Mouse (Mus musculus) adrenal gland, postnatal 36 days (tissue): ENCODE data around the gene E2f6. TPM values are rescaled to one million over a fixed set of nuclear protein-coding genes. Genes with fewer than 3 reads are reported as not detected.

ENCODE experiments used
- DNase-seq, 2 experiments: peaks; one replicate each; pipeline ENCODE4 v3.0.0; 2021; ENCODE audit warnings: mixed read lengths in 1 of 2
- total RNA-seq, 2 experiments: library from RNA; stranded (reverse); gene quantifications; 2 replicates each; pipeline ENCODE4 v1.2.3; 2021

Gene E2f6
- total RNA-seq, 2 experiments from 2014 or later, result 33.8 to 39.0 TPM

DNA sequence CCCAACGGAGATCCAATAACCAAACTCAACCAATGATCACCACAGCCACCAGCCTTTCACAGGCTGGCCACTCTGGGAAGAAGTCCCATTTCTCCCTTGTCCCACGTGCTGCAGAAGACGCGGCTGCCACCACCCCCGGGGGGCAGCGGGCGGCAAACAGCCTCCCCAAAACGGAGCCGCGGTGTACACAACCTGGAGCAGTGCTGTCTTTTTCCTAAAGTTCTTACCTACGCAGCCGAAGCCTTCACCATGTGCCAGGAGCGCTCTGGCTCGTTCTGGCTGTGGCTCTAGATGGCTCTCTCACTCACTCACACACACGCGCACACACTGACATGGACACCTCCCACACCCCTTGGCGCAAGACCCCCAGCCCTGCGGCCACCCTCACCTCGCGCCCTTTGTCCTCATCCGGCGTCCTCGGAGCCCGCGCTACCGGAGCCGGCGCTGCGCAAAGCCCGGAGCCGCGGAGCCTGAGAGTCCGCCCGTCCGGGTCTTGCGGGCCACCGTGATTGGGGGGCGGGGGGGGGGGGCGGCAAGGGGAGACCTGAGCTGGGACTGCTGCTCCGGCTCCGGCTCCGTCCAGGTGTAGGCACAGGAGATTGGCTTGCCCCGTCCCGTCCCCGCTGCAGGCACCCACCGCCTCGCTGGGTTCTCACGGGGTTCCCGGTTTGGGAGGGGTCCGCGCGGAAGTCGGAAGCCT, 10.4 kb upstream of the E2f6 start, which contains the start of gene Greb1:
TSS of gene Greb1 (minus strand) at position 628 of the 700 bp plus-strand sequence.
- DNase-seq, result peak; percentile 51 to 65

DNA sequence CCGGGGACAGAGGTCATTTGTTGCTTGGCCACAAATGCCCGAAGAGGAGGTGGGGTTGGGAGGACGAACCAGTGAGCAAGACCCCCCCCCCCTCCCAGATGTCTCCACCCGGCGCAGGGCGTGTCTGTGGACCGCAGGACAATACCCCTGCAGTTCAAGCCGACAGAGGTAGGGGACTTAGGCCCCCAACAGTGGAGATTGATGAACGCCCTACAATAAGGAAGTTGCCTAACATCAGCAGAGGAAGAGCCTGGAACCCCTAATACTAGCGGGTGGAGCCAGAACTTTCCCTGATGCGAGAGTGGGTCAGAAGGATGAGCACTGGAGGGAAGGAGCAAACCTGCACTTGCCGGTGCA, 9.8 kb upstream of the E2f6 start:
- no peak for DNase-seq

DNA sequence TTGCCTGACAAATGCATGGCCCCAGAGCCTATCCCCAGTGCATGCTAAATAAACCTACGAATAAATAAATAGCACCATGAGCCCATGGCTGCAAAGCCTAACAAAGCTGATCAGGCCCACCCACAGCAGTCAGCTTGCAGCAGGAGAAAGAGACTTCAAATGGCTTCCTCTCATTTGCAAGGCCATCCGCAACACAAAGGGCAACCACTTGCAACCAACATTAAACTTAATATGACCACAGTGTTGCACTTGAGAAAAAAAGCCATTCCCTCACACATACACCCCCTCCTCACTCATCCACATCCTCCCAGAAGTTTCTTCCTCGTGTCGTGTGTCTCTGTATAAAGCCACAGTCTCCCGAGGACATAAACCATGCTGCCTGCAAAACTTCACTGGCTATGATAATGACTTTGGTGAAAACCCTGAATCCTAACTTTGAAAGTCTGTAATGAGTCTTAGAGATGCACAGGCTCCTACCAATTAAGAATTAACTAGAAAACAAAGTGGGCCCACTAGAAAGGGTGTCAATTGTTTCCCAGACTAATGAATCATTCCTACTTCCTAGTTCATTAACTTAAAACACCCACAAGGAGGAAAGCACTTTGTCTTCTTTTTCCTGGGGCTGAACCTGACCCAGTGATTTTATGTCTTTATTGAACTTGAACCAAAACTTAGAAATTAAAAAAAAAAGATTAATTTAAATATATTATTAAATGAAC, 7.4 kb upstream of the E2f6 start:
- no peak for DNase-seq

DNA sequence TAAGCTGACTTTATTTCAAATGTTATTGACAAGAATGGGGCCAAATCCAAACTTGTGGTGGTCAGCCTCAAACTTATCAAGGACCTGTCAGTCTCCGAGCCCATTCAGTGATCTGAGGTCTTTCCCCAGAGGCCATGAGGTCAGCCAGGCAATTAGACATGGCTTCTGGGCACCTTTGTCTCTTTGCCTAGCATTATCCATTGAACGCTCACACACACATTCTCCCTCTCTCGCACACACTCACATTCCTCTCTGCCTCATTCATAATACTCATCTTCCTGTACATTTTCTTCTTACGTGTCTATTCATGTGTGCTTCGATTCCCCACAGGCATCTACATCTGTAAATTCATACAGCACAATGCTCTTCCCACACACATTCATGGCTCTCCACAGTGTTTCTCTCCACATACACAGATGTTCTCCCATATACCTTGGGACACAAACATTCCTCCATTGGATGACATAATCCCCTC, 6.8 kb upstream of the E2f6 start:
- DNase-seq, result no peak

DNA sequence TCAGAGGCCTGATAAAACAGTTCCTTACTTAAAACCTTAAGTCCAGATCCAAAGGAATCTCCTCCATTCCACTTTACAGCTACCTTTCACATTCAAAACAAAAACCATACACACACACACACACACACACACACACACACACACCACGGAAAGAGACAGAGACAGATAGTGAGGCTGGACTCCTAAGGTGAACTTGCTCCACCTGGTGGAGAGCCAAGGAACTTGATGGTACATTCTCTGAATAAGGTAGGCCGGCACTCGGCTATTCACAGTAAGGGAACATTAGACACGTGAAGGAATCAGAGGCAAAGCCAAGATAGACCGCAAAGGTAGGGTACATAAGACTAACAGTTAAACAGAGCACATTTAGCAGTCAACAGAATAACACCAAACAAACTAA, 5.3 kb upstream of the E2f6 start:
- peak; percentile 86 to 90 for DNase-seq

DNA sequence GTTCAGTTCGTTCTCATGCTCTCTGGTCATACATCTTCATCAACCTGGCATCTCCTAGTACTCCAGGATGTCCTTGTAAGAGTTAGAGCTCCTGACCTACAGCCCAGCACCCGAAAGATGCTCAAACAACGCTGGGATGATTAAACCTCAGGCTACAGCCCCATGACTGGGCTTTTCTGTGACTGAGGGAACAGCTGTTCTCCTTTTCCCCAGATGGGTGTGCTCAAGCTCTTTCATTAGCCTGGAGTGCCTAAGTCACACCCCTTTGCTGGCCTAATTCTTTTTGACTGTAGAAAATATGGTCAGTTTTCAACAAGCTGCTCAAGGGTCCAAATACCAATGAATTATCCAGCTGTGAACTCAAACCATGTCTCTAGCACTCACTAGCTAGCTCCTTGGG, 2.7 kb upstream of the E2f6 start:
- DNase-seq, result peak in 1 of 2 experiments; percentile 53

DNA sequence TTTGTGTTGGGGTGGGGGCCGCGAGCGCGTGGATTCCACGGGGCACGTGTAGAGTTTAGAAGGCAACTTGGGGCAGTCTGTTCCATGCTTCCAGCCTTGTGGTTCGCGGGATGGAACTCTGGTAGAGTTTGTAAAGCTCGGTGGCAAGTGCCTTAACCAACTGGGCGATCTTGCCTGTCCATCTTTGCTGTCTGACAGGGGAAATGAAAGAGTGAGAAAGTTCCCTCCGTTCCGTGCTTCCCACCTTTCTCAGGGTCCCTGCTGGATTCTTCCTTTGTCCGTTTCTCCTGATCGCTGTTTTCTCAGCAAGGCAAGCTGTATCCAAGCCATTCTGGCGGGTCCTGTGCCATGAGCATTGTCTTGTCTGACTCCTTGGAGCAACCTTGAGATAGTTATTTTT, 714 bp downstream of the E2f6 start:
- DNase-seq, result peak in 1 of 2 experiments; percentile 18

DNA sequence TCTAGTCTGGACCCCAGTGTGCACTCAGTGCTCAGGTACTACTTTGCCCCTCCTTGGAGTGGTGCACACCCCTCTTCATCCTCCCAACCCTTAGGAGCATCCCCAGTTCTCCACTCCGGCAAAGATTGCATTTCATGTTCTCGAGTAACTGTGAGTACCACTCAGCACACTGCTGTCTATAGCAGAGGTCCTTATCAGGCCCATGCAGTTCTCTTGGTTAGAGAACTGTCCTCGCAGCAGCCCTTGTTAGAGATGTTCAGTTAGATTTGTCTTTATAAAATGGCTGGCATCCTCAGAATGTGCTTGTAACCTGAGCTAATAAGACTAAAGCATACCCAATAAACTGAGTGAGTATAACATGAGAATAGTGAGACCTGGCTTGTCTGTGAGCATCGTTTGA, 6.4 kb downstream of the E2f6 start:
- DNase-seq, result no peak

DNA sequence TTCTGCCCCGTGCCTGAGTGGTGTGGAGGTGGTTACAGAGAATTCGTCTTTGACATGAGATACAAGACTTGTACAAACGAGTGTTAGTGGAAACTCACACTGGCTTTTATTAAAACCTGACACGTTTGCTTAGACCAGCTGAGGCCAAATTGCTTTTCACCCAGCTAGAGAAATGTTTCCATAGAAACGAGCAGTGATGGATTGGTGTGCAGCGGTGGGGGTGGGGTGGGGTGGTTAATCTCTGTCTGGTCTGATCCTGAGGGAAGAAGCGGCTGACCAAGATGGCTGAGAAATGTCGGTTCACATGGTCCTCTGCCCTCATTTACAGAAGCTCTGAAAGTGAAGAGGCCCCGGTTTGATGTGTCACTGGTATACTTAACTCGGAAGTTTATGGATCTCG, 7.8 kb downstream of the E2f6 start:
- no peak for DNase-seq

DNA sequence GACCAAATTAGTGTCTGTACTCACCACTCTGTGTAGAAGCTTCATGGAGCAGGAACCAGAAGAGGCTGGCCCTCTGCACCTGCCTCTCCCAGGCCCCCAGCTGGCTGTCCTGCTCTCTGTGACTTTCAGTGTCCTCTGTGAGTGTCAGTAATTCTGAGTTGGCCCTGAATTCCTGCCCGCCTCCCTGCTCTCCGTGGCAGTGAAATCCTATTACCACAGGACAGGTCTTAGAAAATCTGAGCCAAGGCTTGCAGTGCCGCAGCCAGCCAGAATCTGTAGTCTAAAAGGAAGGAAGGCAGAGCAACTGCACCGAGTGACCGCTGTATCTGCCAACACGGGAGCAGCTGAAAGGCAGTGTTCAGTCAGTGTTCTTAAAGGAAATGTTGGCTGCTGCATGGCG, 10.0 kb downstream of the E2f6 start:
- DNase-seq, result no peak

DNA sequence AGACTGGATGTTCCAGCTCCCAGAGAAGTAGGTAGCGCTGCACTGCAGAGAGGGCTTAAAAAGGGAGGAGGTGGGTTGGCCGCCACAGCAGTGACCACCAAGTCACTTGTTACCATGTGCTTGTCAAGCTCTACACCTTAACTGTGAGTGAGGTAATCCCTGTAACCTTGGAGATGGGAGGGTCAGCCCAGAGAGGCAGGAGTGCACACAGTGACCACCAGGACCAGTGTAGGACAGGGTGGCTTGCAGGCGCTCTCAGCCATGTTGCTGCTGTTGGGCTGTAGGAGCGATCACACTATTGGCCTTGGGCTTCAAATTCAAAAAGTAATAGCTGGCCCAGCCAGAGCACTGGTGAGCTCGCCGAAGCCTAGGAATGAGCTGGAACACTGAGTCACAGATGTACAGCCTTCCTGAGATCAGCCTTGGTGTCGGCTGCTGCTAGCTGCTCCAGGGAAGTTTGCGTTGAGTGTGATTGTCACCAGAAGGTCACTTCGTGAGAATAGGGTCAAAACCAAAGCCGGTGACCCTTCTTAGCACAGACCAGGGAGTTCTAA, 11.5 kb downstream of the E2f6 start:
- peak; percentile 65 to 69 for DNase-seq

DNA sequence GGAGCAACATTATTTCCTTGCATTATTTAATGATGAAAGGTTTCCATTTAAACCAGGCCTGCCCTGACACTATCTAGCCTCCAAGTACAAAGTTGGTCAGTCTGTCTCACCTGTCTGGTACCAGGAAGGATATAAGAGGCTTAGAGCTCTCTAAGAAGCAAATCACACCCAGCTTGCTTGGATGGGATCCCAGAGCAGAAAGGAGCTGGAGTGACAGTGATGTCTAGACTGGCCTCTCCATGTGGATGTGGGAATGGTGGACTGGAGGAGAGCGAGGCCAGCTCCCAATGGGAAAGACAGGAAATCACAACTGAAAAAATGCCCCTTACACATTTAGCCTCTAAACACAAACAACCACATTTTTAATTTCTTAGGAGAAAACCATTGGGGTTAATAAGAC, 12.9 kb downstream of the E2f6 start:
- no peak for DNase-seq

DNA sequence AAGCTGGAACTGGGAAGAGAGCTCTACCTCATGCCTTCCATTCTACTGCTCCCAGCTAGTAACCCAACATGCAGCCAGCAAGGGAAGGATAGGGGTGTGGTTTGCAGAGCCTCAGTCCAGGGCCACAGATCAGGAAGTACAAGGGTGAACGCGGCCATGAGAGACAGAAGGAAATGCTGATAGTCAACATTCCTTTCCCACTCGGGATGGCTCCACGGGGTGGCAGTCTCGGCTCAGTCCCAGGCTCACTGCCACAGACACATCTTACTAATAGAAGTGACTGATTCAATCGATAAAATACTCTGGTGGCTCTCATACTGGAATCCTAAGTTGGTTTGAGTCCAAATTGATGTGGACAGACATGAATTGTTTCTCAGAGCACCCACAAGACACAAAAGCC, 17.7 kb downstream of the E2f6 start:
- DNase-seq, result peak; percentile 73 to 83

DNA sequence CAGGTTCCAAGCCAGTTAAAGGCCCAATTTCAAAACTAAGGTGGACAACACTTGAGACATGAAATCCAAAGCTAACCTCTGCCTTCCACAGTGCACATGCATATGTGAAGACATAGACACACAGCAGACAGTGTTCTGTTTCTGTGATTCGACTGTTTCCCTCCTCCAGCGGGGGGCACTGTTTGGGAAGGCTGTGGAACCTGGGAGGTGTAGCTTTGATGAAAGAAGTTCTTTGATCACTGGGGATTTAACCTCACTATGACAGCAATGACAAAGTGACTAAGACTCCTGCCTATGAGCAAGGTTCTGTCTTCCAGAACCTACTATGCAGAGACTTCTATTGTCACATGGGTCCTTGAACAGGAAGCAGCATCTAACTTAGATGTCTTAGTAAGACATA, 19.0 kb downstream of the E2f6 start:
- DNase-seq, result peak; percentile 44 to 67

DNA sequence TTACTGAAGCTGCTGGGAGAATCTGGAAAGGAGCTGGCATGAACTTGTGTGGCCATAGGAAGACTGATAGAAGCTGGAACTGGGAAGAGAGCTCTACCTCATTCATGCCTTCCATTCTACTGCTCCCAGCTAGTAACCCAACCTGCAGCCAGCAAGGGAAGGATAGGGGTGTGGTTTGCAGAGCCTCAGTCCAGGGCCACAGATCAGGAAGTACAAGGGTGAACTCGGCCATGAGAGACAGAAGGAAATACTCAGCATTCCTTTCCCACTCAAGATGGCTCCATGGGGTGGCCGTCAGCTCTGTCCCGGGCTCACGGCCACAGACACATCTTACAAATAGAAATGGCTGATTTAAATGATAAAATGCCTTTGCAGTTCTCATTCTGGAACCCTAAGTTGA, 20.3 kb downstream of the E2f6 start:
- no peak for DNase-seq

DNA sequence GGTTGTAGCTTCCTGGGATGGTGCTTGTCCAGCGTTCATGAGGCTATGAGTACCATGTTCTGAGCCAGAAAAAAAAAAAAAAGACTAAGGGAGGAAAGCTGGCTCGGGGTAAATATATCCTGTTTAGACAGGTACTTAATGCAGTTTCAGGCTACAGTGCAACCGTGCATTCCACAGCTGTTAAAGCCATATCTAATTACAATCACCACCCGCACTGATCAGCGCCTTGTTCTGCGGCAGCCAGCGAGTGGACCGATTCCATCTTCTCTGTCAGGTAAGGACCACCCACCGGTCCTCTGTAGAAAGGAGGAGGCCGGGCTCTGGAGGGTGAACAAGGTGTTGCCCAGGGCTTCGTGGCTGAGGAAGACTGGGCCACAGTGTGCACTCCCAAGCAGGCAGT, 23.9 kb downstream of the E2f6 start:
- DNase-seq, result no peak

DNA sequence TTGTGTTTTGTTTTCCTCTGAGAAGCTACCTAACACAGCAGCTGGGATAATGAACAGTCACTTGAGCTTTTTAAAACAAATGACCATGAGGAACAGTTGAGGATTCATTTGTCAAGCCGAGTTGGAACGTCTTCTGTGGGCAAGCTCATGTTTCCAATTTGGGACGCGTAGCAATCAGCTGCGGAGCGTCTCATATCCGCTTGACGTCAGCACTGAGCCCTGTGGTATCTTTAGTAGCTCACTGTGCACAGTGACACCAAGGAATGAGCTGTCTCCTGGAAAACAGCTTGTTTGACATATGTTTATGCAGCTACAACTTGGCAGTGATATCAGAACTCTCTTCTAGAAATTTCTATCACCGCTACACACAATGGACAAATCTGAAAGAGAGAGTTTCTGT, 25.4 kb downstream of the E2f6 start:
- DNase-seq, result peak; percentile 68

DNA sequence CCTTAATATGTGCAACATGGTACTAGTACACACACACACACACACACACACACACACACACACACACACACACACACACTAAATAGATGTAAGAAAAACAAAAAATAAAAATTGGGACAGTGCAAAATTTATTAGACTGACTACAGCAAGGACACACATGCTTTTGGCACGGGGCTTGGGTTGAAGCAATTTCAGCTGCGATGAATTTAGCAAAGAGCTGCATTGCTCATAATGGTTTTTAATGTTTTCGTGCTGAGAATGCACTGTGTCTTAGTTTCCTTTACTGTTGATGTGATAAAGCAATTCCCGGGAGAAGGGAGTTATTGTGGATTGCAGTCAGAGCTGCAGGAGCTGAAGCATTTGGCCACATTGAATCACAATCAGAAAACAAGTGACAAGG, 27.0 kb downstream of the E2f6 start:
- DNase-seq, result peak; percentile 74 to 81

DNA sequence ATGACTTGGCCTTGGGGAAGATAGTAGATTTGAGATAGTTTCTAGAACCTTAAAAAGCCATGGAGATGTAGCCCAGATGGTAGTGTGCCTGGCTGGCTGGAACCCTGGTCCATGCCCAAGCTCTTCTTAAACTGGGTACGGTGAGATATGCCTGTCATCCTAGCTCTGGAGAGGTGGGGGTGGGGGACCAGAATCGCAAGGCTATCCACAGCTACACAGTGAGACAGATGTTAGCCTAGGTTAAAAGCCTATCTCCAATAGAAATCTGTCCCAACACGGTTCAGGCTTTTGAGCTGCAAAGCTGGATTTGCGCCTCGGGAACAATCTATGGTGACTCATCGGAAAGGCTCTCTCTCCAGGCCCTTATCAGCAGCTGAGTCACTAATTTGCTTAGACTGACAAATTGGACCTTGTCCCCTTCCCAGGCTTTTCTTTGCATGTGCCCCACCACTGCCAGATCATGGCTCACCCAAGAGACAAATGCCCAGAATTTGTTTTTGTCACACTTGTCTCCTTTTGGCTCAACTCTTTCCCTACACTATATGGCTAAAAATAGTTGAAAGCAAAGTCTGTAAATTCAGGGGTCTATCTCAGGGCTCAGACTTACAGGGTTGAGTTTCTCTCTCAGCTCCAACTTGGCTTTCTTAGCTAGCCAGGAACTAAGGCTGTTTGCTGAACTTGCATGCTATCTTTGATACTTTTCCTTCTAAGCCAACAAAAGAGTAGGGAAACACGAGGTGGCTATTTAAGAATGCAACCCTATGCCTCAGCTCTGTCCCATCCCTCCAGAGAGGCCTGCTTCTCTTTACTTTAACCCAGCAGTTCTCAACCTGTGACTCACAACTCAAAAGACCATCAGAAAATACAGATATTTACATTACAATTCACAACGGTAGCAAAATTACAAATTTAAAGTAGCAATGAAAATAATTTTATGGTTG, 30.3 kb downstream of the E2f6 start:
- peak; percentile 76 to 77 for DNase-seq

DNA sequence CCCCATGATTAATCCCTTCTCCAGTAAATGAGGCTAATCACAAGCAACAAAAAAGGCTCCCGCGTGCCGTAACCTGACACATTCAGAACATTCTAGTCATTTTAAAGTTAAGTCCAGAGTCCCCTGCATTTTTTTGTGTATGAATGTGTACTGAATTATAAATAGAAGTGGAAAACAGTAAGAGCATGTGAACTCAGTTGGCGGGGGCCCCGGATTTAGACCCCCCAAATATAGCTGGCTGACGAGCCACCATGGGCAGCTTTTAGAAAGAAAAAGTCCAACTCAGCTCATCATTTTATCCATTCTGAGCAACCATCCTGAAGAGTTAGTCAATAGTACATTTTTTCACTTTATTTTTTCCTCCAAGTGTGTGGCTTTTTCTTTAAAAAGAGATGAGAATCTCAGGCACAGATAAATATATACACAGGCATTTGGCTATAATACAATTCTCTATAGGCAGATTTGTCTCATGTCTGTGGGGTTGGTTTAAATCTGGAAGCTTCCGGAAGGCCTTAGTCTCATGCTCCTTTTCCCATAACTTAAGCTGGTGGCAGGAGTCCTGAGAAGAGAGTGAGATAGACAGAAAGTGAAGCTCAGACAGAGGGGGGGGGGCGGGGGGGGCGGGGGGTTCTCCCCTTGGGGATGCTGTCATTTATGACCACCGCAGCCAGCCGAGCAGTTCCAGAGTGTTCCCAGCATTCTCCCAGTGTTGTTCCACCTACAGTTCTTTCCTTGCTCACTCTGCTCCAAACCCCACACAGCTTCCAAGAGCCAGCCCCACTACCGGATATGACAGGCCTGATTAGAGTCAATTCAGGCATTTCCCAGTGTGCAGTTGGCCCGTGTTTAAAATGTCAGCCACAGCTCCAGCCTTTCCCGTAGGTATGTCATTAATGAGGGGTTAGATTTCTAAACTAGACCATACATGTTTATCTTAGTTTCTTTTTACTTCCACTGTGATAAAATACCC, 34.1 kb downstream of the E2f6 start:
- DNase-seq, result no peak

DNA sequence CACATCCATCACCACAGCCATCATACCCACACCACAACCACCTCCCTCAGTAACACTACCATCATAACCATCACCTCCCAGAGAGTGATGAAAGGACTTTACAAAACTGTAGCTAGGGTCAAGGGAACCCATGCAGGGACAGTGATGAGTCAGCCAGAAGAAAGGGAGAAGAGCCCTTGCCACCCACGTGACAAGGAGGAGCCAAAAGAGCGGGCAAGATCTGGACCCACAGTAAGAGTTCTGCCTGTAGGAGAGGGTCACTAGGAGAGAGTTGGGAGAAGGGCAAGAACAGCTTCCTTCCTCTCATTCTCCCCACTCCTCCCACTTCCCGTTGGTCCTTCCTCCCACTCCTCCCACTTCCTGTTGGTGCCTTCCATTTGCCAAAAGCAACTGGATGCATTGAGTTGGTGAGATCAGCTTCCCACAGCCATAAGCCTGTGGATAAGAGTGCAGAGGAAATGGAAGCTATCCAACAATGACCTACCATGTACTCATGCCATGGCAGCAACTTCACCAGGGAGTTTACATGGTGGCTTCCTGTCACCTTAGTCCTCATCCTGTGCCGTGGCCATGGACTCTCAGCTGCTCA, 36.5 kb downstream of the E2f6 start:
- peak in 1 of 2 experiments; percentile 39 for DNase-seq
